Mouse (Mus musculus) kidney, postnatal 10 days (tissue): ENCODE results near the gene Adgrg1.

Experiments
- DNase-seq: peaks from one replicate; pipeline ENCODE4 v3.0.0; 2021; ENCODE audit warnings: mixed read lengths

Adgrg1 gene

GRCm38 (mm10) chr8:94978131-94978530 lies 3.6 kb downstream of the Adgrg1 start:
- DNase-seq, result peak; percentile 26

DNA sequence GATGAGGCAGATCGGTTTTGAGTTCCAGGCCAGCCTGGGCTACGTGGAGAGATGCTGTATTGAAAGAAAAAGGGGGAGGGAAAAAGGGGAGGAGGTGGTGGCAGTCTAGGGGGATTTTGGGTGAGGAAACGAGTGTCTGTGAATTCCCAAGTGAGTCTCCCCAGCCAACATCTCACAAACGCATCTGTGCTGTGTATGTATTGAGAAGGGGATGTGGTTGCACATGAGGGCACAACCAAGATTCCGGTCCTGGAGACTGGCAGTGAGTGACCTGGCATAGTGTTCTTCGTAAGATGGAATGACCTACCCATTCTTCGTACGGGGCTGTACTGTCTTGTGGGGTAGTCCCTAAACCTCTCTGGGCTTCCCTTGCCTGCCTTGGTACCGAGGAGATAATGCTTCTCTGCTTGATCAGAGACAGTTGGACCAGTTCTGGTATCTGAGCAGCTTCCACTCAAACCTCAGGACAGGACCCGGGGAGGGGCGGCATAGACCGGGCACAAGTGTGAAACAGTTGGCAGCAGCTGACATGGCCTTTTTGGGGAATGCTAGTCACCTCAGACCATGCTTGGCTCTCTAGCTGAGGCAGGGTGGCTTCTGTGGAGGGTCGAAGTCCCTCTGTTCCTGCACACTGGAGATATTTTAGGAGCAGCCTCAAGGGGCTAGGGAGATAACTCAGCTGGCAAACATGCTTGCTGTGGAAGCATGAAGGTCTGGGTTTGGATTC lies 4.2 kb downstream of the Adgrg1 start:
- DNase-seq, result peak; percentile 18

DNA sequence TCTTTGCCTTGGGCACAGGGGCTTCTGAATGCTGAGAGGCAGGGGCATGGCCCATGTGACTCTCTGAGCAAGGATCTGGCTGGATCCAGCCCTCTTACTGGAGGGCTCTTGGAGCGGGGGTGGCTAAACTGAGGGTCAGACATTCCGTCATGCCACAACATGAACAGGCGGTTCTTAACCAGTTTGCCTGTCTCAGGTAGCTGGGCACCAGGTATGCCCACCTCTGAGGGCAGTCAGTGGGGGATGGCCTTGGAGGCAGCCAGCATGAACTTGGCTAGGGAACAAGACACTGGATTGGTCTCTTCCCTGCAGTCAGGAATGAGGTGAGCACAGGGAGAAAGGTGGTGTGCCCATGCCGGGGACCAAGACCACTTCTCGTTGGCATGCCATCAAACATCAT lies 5.6 kb downstream of the Adgrg1 start:
- peak; percentile 83 for DNase-seq

DNA sequence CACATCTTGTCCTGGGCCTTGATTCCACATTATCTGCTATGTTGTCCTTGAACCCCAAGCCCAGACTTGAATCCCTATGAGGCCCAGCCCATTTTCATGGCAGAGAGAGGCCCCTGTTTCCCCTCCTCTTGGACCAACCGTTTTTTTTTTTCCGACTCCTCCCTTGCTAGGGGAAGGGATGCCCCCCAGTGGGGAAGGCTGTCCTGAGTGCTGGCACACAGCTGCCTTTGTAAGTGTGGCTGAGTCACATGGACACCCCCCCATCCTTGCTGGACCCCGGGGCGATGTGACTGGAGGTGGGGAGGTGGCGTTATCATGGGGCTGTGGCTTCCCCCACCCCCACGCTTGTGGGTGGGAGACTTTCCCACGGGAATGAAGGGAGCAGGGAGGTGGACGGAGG lies 6.4 kb downstream of the Adgrg1 start:
- DNase-seq, result no peak

GRCm38 (mm10) chr8:94981848-94982247 lies 7.3 kb downstream of the Adgrg1 start:
- no peak for DNase-seq

DNA sequence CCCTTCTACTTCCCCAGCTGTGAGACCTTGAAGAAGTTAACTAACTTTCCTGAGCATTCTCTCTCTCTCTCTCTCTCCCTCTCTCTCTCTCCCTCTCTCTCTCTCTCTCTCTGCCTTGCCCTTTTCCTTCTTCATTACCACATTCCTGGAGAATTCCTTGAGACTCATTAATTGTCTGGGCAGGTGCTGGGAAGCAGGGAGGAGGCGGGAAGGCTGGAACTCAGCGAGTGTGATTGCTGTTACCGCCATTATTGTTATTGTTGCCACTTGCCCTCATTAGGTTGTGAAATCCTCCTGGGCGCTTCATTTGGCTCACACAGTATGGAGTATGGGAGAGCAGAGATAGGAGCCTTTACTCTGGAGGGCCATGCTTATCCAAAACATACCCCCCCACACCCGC lies 8.6 kb downstream of the Adgrg1 start:
- peak; percentile 23 for DNase-seq

DNA sequence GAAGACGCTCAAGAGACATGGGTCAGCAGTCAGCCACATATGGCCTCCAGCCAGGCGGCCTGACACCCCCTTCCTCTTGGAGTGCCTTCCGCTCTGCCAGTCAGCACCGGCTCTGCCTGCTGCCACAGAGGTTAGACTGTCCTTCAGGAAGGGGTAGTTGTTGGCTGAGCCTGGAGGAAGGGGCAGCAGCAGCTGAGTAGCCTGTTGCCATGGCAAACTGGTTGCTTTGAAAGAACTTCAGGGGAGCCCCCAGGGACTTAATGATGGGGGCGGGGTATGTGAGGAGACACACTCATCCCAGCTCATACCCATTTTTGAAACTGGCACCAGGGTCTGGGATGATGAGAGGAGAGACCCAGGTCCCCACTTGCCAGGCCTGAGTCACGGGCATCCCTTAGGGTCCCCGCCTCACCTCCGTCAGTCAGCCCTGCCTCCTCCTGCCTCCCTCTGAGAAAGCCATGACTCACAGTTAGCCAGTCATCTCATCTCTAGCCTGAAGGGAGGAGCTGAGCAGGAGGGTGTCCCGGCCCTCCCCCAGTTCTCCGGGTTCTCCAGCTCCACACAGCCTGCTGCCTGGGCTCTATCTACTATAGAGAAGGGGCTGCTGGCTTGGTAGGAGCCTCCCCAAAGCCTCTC lies 9.4 kb downstream of the Adgrg1 start:
- peak; percentile 91 for DNase-seq

- no peak for DNase-seq
Measured at GRCm38 (mm10) chr8:94985023-94985422, 10.5 kb downstream of the Adgrg1 start.

DNA sequence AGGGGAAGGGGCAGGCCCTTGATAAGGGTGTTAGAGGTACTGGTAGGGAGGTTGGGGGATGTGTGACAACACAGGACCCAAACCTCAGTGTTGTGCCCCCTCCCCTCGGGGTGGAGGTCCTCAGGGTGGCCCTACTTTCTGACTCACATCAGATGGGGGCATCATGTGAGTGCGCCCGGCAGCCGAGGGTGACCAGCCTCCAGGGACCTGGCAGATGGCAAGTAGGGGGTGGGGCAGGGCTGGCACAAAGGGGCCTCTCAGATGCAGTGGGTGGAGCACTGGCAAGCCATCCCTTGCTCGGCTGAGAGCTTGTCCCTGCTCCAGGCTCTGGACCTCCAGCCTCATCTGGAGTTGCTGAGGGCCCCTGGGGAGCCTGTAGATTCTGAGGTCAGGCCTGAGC lies 12.1 kb downstream of the Adgrg1 start:
- DNase-seq, result no peak

DNA sequence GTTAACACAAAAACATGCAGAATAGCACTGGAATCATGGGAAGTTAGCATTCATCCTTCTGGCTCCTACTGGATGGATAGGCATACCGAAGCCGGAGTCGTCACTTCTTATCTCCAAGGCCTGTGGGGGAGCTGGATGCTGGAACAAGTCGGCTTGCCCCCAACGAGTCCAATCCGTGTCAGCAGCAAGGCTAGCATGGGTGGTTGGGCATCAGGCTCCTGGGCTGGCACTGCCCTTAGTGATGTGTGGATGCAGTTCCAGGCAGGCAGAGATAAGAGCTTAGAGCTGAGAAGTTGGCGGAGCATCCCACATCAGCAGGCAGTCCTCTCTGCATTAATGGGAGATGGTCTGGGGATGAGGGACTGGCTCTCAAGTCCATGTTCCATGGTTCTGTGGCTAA lies 13.0 kb downstream of the Adgrg1 start:
- DNase-seq, result no peak

GRCm38 (mm10) chr8:94988619-94989018 lies 14.1 kb downstream of the Adgrg1 start:
- DNase-seq, result no peak

DNA sequence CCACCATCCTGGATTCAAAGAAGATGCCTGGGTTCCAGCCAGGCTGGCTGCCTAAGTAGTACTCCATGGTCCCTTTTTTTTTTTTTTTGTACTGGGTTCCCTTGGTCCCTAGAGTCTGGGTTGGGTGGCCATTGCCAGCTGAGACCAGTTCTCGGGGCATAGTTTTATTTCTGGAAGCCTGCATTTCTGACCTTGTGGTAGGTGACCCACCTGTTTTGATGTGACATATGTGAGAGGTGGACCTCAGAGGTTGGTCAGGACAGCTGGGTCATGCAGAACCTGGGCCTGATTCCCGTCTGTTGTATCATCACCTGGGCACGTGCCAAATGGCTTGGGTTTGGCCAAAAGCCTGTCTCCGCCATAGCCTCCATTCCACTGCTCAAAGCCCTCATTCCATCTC lies 15.2 kb downstream of the Adgrg1 start:
- DNase-seq, result no peak

GRCm38 (mm10) chr8:94990598-94991453 lies 16.3 kb downstream of the Adgrg1 start:
- no peak for DNase-seq

DNA sequence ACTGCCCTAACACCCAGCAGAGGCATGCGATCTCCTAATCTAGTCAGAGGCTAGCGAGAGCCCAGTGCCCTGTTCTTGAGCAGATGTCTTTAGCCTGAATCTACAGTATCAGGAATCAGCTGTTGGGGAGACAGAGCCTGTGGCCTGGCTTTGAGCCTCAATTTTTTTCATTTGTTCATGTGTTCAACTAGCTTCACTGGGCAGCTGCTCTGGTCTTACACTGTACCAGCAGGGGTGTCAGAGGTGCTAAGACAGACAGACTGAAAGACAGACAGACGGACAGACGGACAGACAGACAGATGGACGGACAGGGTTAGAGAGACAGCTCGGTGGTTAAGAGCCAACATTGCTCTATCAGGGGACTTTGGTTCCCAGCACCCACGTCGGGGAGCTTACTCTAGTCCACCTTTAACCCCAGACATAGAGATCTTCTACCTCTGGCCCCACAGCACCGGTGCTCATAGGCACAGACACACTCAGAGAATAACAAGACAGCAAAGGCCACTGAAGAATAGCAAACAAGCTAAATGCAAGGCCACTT lies 17.0 kb downstream of the Adgrg1 start:
- no peak for DNase-seq

- no peak for DNase-seq
Measured at GRCm38 (mm10) chr8:94992010-94992409, 17.5 kb downstream of the Adgrg1 start.

DNA sequence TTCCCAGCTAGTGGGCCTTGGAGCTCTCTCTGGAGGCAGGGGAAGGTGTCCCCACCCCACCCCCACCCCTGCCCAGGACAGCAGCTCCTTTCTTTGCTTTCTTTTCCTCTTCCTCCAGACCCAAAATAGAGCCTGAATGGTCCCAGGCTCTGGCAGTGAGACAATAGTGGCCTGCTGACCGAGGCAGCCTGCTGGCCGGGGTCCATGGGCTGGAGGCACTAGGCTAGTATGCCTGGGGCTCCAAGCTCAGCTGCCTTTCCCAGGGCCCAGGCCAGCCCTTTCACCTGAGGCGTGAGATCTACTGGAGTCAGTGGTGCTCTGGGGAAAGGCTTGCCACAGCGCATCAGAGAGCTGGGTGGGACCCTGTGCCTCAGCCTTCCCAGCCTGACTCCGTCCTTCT lies 18.0 kb downstream of the Adgrg1 start:
- peak; percentile 81 for DNase-seq

GRCm38 (mm10) chr8:94992996-94993724 lies 18.6 kb downstream of the Adgrg1 start:
- DNase-seq, result no peak

DNA sequence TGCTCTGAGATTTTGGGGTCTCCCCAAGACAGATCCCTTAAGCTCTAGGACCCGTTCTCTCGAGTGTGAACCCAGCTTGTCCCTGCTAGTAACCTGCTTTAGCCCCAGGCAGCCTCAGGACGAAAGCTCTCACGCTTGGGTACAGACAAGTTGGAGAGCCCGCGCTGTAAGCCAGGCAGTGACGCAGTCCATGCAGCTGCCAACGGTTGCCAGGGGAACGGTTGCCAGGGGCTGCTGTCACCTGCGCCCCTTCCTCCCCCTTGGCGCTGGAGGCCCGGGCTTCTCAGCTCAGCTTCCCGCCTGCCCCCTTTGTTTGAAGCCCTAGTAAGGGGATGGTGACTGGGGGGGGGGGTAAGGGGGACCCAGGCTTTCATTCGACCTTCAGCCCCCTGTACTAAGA lies 19.5 kb downstream of the Adgrg1 start:
- DNase-seq, result peak; percentile 83

DNA sequence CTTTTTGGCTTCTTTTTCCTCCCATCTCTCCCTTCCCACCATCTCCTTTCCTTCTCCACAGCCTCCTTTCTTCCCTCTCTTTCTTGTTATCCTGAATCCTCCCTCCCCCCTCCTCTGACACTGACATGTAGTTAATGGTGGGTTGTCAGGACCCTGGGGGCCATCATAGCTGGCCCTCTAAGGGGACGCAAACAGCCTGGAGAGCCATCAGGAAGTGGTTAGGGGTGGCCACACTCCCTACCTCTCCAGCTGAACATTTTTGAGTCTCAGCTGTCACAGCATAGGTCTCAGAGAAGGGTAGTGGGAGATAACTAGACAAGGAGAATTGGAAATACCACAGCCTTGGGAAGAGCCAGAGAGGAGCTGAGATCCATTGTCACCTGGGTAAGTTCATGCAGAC lies 20.0 kb downstream of the Adgrg1 start:
- DNase-seq, result no peak

- no peak for DNase-seq
Measured at GRCm38 (mm10) chr8:94995336-94995893, 20.9 kb downstream of the Adgrg1 start.

DNA sequence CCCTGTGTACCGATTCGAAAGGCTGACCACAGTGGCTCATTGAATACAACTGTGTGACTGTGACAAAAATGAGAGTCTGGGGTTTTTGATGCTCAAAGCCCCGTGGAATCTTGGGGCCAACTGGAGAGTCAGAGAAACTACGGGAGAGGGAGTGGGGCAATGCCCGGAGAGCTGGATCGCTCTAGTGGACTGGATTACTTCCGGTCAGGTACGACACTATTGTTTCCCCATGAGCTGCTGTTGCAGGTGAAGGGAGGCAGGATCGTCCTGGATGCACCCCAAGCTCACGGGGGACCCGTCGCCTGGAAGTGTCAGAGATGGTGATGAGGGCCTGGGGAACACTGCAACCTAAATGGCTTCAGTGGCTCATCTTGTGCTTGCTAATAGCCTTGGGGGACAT lies 21.5 kb downstream of the Adgrg1 start:
- no peak for DNase-seq
